Mouse (Mus musculus): Measurements from ENCODE around the gene Col2a1.

GRCm38 (mm10) chr15:97952889-97953189 is 51.7 kb downstream of the Col2a1 start:
- no peak for TF ChIP-seq CTCF (IDR thresholded peaks at IDR 0.05; ENCODE audit: borderline replicate concordance, extremely low read depth, insufficient read depth, insufficient read length)
- no peak for TF ChIP-seq POLR2A (IDR thresholded peaks at IDR 0.05; ENCODE audit: borderline replicate concordance, extremely low read depth, insufficient read depth, insufficient read length, poor library complexity, severe bottlenecking)
